Mouse (Mus musculus): ENCODE data around the gene Kyat1. TPM values are rescaled to one million over a fixed set of nuclear protein-coding genes. Genes with fewer than 3 reads are reported as not detected.
"Not testable (repeated sequence)": the region's sequence is repeated elsewhere in the genome, so short reads cannot be mapped to it uniquely, and the experiment has no call there.

Kyat1 gene
- polyA plus RNA-seq, 1 experiment: 9.6 TPM

DNA sequence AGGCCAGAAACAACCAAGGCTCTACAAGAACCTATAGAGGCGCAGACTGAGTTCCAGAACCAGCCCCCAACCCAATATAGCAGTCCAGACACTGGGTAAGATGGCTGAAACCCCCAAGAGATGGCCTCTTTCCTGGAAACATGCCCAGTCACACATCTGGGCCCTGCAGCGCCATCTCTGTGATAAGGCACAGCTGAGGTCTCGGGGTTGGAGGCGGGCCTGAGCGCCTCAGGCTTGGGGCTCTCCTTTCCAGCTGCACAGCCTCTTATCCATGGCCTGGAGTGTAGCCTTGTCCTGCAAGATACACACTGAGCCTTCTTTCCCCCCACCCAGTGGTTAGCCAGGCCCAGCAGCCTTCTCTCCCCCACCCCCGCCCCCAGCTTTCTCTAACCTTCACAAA, 20.4 kb downstream of the Kyat1 start:
- H3K4me1 ChIP-seq (ENCODE audit: control insufficient read depth, insufficient read depth, low read length): no peaks in the 10 kb centered on the region
- no peak overlapping the region for H3K9ac ChIP-seq (ENCODE audit: low read depth, poor library complexity, severe bottlenecking)
- no peaks in the 10 kb centered on the region; the same call in 1 of the 2 replicates for H3K9me3 ChIP-seq (replicated peaks; ENCODE audit: control insufficient read depth, insufficient read depth, low read length, poor library complexity, severe bottlenecking)
- H3K27ac ChIP-seq (ENCODE audit: insufficient read depth, low read length): 0 out of 2 replicates have a peak overlapping the region, but pooled peaks have one; percentile 0
- no peak for TF ChIP-seq CTCF (IDR thresholded peaks at IDR 0.05; ENCODE audit: low read depth, low read length)
- no peak for TF ChIP-seq EP300 (IDR thresholded peaks at IDR 0.05; ENCODE audit: insufficient read depth, low read depth, low read length)
- TF ChIP-seq POLR2A (IDR thresholded peaks at IDR 0.05; ENCODE audit: insufficient read depth, low read length): no peak
- no peaks in the 10 kb centered on the region for H3K27me3 ChIP-seq (ENCODE audit: control insufficient read depth, insufficient read depth, low read length, poor library complexity, severe bottlenecking)
- H3K4me3 ChIP-seq (ENCODE audit: low read depth, low read length): no peak overlapping the region
- H3K36me3 ChIP-seq (ENCODE audit: control insufficient read depth, insufficient read depth, low read length, poor library complexity, severe bottlenecking): no peaks in the 10 kb centered on the region

DNA sequence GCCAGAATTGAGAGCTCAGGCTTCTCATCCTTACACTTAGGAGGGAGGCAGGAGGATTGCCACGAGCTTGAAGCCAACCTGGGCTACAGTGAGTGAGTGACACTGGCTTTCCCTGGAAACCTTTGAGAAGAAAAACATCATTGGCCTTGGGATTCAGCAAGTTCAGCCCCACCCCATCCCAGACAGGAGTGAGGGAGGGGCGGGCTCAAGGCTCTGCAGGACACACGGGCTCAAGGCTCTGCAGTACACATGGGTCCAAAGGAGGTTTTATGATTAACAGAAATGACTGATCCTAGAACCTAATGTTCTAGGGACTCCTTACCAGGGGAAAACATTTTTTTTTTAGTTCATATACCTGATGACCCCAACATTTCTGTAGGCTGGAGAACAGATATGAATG, 21.9 kb downstream of the Kyat1 start:
- no peaks in the 10 kb centered on the region for H3K4me1 ChIP-seq (ENCODE audit: control insufficient read depth, insufficient read depth, low read length)
- no peaks in the 10 kb centered on the region for H3K36me3 ChIP-seq (ENCODE audit: control insufficient read depth, insufficient read depth, low read length, poor library complexity, severe bottlenecking)
- no peak overlapping the region for H3K27ac ChIP-seq (ENCODE audit: insufficient read depth, low read length)
- TF ChIP-seq CTCF (IDR thresholded peaks at IDR 0.05; ENCODE audit: low read depth, low read length) (no peak), EP300 (IDR thresholded peaks at IDR 0.05; ENCODE audit: insufficient read depth, low read depth, low read length) (no peak), POLR2A (IDR thresholded peaks at IDR 0.05; ENCODE audit: insufficient read depth, low read length) (no peak)
- no peaks in the 10 kb centered on the region; the same call in 1 of the 2 replicates for H3K9me3 ChIP-seq (replicated peaks; ENCODE audit: control insufficient read depth, insufficient read depth, low read length, poor library complexity, severe bottlenecking)
- no peaks in the 10 kb centered on the region for H3K27me3 ChIP-seq (ENCODE audit: control insufficient read depth, insufficient read depth, low read length, poor library complexity, severe bottlenecking)
- H3K4me3 ChIP-seq (ENCODE audit: low read depth, low read length): no peak overlapping the region
- H3K9ac ChIP-seq (ENCODE audit: low read depth, poor library complexity, severe bottlenecking): no peak overlapping the region

DNA sequence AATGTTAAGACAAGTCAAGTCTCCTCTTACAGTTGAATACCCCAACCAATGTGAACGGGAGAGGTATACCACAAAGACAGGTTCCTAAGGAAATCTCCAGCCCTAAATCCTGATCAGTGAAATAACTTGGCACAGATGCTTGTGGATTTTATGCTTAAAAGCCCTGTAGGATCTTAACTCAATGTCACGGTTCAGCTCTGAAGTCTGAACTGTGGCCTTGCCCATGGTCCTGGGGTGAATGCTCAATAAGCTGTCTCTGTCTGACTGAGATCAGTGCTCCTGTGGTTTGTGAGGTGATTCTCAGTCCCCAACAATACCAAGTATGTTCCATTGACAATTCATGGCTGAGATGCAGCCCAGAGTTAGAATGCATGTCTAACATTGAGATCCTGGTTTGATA, 23.2 kb downstream of the Kyat1 start:
- H3K9me3 ChIP-seq (replicated peaks; ENCODE audit: control insufficient read depth, insufficient read depth, low read length, poor library complexity, severe bottlenecking): no peaks in the 10 kb centered on the region; the same call in 1 of the 2 replicates
- H3K4me1 ChIP-seq (ENCODE audit: control insufficient read depth, insufficient read depth, low read length): no peaks in the 10 kb centered on the region
- no peak overlapping the region for H3K27ac ChIP-seq (ENCODE audit: insufficient read depth, low read length)
- H3K4me3 ChIP-seq (ENCODE audit: low read depth, low read length): no peak overlapping the region
- TF ChIP-seq POLR2A (IDR thresholded peaks at IDR 0.05; ENCODE audit: insufficient read depth, low read length): no peak
- no peak for TF ChIP-seq CTCF (IDR thresholded peaks at IDR 0.05; ENCODE audit: low read depth, low read length)
- TF ChIP-seq EP300 (IDR thresholded peaks at IDR 0.05; ENCODE audit: insufficient read depth, low read depth, low read length): no peak
- H3K27me3 ChIP-seq (ENCODE audit: control insufficient read depth, insufficient read depth, low read length, poor library complexity, severe bottlenecking): no peaks in the 10 kb centered on the region
- H3K9ac ChIP-seq (ENCODE audit: low read depth, poor library complexity, severe bottlenecking): no peak overlapping the region
- no peaks in the 10 kb centered on the region for H3K36me3 ChIP-seq (ENCODE audit: control insufficient read depth, insufficient read depth, low read length, poor library complexity, severe bottlenecking)

DNA sequence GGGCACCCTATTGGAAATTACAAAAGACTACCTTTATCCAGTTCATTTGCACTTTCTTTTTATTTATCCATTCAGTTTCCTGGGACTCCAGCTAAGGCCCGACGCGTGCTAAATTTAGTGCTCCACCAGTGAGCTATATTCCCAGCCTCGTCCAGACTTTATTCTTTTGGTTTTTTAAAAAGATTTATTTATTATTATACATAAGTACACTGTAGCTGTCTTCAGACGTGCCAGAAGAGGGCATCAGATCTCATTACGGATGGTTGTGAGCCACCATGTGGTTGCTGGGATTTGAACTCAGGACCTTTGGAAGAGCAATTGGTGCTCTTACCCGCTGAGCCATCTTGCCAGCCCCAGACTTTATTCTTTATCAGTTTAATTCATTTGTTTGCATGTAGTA, 26.9 kb downstream of the Kyat1 start:
- peaks cover 23% of the 10 kb centered on the region for H3K36me3 ChIP-seq (ENCODE audit: control insufficient read depth, insufficient read depth, low read length, poor library complexity, severe bottlenecking)
- not testable (repeated sequence) for H3K27ac ChIP-seq (ENCODE audit: insufficient read depth, low read length); H3K9ac ChIP-seq (ENCODE audit: low read depth, poor library complexity, severe bottlenecking); H3K27me3 ChIP-seq (ENCODE audit: control insufficient read depth, insufficient read depth, low read length, poor library complexity, severe bottlenecking); H3K9me3 ChIP-seq (replicated peaks; ENCODE audit: control insufficient read depth, insufficient read depth, low read length, poor library complexity, severe bottlenecking); H3K4me1 ChIP-seq (ENCODE audit: control insufficient read depth, insufficient read depth, low read length); H3K4me3 ChIP-seq (ENCODE audit: low read depth, low read length)

DNA sequence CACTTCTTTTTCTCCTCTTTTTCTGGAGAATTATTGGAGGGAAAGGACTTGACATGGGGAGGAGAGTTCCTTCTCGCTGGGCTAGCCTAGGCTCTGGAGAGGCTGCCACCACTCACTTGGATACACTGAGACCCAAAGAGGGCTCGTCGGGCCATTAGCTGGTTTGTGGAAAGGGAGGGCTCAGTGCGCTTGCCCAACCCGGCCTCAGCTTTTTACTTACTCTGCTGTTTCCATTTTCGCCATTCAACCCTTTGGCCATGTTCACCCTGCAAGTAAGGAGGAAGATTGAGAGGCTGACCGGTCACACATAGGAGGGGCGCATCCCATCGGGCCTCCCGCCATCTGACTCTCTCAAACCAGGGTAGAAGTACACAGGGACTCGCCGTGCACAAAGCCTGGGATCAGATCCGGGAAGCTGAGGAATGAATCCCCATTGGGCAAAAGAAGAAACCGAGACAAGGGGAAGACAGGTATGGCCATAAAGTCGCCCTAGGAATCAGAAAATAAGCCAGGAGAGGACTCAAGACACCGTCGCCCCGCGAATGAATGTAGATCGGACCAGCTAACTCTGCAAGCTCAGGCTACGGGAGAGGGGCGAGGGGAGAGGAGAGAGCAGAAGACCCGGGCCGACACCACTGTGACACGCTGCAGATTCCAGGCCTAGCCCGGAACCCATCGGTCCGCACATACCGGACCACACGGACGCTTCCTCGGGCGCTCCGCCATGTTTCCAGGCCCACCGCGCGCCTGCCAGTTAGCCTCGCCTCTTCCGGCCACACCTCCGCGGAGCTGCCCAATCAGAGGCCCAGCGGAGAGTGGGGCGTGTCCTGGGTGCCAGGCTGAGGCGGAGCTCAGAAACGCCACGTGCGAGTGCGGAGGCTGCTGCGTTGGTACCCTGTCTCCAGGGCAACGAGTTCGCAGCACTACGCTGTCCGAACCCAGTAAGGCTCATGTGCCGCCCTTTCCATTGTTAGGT, 27.7 kb downstream of the Kyat1 start, which contains the start of gene Spout1:
Gene Spout1 (minus strand): TSS at position 760 of the 976 bp plus-strand sequence.
- H3K36me3 ChIP-seq (ENCODE audit: control insufficient read depth, insufficient read depth, low read length, poor library complexity, severe bottlenecking): peaks cover 29% of the 10 kb centered on the region
- no peaks in the 10 kb centered on the region for H3K27me3 ChIP-seq (ENCODE audit: control insufficient read depth, insufficient read depth, low read length, poor library complexity, severe bottlenecking)
- H3K4me1 ChIP-seq (ENCODE audit: control insufficient read depth, insufficient read depth, low read length): peaks cover 5% of the 10 kb centered on the region
- H3K9ac ChIP-seq (ENCODE audit: low read depth, poor library complexity, severe bottlenecking): peak within 1 kb of the TSS; percentile 62
- no peak for TF ChIP-seq CTCF (IDR thresholded peaks at IDR 0.05; ENCODE audit: low read depth, low read length)
- no peak for TF ChIP-seq POLR2A (IDR thresholded peaks at IDR 0.05; ENCODE audit: insufficient read depth, low read length)
- TF ChIP-seq EP300 (IDR thresholded peaks at IDR 0.05; ENCODE audit: insufficient read depth, low read depth, low read length): peak; percentile 29; the same call in 1 of the 2 replicates
- no peaks in the 10 kb centered on the region for H3K9me3 ChIP-seq (replicated peaks; ENCODE audit: control insufficient read depth, insufficient read depth, low read length, poor library complexity, severe bottlenecking)
- no peak within 1 kb of the TSS for H3K27ac ChIP-seq (ENCODE audit: insufficient read depth, low read length)
- peak within 1 kb of the TSS; percentile 88 for H3K4me3 ChIP-seq (ENCODE audit: low read depth, low read length)

DNA sequence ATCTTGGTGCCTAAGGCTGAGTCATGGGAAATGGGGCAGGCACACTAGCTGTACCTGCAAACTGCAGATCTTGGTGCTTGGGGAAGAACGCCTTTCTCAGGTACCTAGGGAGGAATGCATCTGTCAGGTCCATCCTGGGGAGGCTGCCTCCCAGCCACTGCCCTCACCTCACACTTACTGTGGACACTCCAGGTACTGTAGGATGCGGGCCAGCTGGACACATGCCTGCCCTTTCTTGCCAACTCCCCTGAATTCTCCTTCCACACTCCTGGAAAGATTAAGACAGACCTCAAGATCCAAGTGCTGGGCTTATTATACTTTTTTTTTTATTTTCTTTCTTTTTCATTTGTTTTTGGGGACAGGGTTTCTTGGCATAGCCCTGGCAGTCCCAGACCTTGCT, 29.1 kb downstream of the Kyat1 start:
- no peaks in the 10 kb centered on the region for H3K9me3 ChIP-seq (replicated peaks; ENCODE audit: control insufficient read depth, insufficient read depth, low read length, poor library complexity, severe bottlenecking)
- no peak for TF ChIP-seq CTCF (IDR thresholded peaks at IDR 0.05; ENCODE audit: low read depth, low read length)
- TF ChIP-seq EP300 (IDR thresholded peaks at IDR 0.05; ENCODE audit: insufficient read depth, low read depth, low read length): no peak
- TF ChIP-seq POLR2A (IDR thresholded peaks at IDR 0.05; ENCODE audit: insufficient read depth, low read length): no peak
- peaks cover 29% of the 10 kb centered on the region for H3K36me3 ChIP-seq (ENCODE audit: control insufficient read depth, insufficient read depth, low read length, poor library complexity, severe bottlenecking)
- no peak overlapping the region for H3K27ac ChIP-seq (ENCODE audit: insufficient read depth, low read length)
- H3K9ac ChIP-seq (ENCODE audit: low read depth, poor library complexity, severe bottlenecking): no peak overlapping the region
- no peak overlapping the region for H3K4me3 ChIP-seq (ENCODE audit: low read depth, low read length)
- no peaks in the 10 kb centered on the region for H3K27me3 ChIP-seq (ENCODE audit: control insufficient read depth, insufficient read depth, low read length, poor library complexity, severe bottlenecking)
- peaks cover 5% of the 10 kb centered on the region for H3K4me1 ChIP-seq (ENCODE audit: control insufficient read depth, insufficient read depth, low read length)

All from ES-Bruce4 (cell line).